Mouse (Mus musculus): ENCODE results near the gene Il12rb1. TPM values are rescaled to one million over a fixed set of nuclear protein-coding genes. Genes with fewer than 3 reads are reported as not detected.

Il12rb1 gene
- polyA plus RNA-seq, 1 experiment, result 1.1 TPM

DNA sequence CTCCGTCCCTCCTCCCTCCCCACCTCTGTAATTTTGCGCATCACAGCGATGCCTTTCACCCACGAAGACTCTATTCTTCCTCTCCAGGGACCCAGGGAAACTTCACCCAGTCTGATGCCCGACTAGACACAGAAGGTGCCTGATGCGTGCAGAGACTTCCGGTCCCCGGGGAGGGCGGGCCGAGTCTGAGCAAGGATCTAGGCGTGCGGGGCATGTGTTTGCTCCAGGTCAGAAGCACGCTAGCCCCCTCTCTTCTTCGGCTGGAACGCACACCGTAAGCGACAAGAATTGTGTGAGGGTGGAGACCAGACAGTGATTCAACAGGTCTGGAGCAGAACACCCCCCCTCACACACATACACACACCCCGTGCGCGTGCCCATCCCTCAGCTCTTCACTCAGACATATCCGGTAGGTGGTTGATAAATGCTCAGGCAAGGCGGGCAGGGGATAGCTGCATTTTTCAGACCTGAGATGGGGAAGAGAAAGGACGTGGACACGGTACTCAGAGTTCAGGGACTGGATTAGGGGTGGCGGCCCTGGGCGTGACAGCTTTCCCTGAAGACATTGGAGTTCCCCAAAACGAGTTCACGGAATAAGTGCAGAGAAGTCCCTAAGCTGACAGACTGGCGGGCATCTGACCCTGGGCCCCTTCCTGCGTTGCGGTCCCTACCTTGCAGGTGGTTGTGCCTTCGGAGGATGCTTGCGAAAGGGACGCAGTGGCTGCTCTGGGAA, 42.2 kb upstream of the Il12rb1 start:
- Histone ChIP-seq H3K27ac (ENCODE audit: insufficient read depth, low read length) (no peak overlapping the region), H3K4me1 (ENCODE audit: control insufficient read depth, insufficient read depth, low read length) (peaks cover 6% of the 10 kb centered on the region; the same call in 1 of the 2 replicates), H3K4me3 (ENCODE audit: insufficient read depth, low read length) (peak overlapping the region; percentile 21)
- TF ChIP-seq CTCF (IDR thresholded peaks at IDR 0.05; ENCODE audit: extremely low read depth, insufficient read depth, low read length) (no peak), POLR2A (IDR thresholded peaks at IDR 0.05; ENCODE audit: extremely low read depth, insufficient read depth, low read length) (no peak)

DNA sequence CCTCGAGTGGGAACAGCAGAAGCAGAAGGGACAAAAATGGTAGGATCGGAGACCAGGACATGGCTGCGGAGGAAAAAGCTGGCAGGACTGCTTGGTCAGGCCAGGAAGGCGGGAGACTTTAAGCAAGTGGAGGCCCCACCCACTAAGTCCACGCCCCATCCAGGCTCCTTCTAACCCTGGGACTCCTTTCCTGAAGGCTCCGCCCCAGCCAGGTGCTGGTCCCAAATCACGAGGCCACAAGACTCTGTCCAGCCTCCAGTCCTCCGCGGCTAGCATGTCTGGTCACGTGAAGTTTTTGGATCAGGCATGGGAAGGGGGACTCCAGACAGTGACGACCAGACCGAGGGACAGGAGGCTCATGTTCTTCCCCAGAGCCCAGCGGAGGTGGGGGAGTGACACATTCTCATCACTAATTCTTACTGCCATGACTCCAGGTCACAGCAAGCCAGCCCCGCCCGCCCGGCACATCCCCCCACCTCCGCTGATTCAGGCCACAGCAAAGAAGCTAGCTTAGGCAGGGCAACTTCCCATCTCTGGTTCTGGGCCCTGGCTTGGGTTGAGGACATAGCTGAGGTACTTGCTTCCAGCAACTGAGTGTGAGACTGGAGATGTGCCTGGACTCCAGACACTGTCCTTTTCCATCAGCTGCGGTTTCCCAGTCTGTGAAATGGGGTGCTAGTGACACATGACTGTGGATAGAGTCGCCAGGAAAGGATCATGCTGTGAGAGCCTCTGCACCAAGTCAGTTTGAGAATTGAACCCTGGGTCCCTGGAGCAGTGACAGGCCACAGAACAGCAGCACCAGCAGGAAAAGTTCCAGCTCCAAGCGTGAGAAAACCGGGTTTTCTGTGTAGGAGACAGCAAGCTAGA, 41.4 kb upstream of the Il12rb1 start:
- Histone ChIP-seq H3K27ac (ENCODE audit: insufficient read depth, low read length) (no peak overlapping the region), H3K4me3 (ENCODE audit: insufficient read depth, low read length) (peak overlapping the region; percentile 21)
- TF ChIP-seq CTCF (IDR thresholded peaks at IDR 0.05; ENCODE audit: extremely low read depth, insufficient read depth, low read length) (no peak), POLR2A (IDR thresholded peaks at IDR 0.05; ENCODE audit: extremely low read depth, insufficient read depth, low read length) (no peak)

DNA sequence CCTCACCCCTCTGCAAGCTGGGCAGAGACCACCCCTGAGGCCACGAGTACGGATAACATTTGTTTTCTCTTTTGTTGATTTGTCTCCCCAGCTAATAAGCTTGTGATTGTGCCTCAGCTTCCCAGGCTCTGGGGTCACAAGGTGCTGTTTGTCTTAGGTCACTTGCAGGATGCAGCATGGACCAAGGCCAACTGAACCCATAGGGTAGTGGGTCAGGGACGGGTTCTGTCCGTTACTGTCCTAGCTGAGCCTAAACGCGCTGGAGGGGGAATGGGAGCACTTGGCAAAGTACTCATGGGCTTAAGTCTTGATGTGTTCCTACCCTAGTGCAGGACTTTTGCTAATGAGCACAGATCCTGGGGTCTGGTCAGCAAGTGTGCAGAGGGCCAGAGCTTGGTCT, 40.7 kb upstream of the Il12rb1 start:
- TF ChIP-seq CTCF (IDR thresholded peaks at IDR 0.05; ENCODE audit: extremely low read depth, insufficient read depth, low read length) (no peak), POLR2A (IDR thresholded peaks at IDR 0.05; ENCODE audit: extremely low read depth, insufficient read depth, low read length) (no peak)
- H3K4me1 ChIP-seq (ENCODE audit: control insufficient read depth, insufficient read depth, low read length), result peaks cover 6% of the 10 kb centered on the region; the same call in 1 of the 2 replicates
- no peak overlapping the region for H3K27ac ChIP-seq (ENCODE audit: insufficient read depth, low read length)
- no peak overlapping the region for H3K4me3 ChIP-seq (ENCODE audit: insufficient read depth, low read length)

More for the DNA sequence above, 41.4 kb upstream of the Il12rb1 start:
- peaks cover 6% of the 10 kb centered on the region; the same call in 1 of the 2 replicates for H3K4me1 ChIP-seq (ENCODE audit: control insufficient read depth, insufficient read depth, low read length)

DNA sequence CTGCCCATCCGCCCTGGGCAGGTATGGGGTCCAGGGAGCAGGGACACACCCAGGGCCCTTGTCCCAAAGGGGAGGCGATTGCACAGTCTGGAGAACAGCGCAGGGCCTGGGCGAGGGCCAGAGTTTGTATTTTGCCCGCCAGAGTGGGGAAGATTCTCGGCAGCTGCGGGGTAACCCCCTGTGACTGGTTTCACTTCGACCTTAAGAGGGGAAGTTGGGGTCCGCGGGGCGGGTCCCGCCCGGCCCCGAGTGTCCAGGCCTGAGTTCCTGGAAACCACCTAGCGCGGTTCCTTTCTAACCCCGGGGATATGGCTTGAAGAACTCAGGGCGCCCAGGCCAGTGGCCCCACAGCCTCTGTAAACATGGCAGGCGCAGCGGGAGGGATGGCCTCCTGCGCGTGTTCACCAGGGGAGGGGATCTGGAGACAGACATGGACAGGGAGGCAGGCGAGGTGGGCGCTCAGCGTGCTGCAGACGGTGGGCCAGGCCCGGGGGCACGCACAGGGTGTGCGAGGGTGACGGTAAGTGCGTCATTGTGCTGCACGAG, 39.9 kb upstream of the Il12rb1 start:
- Histone ChIP-seq H3K4me1 (ENCODE audit: control insufficient read depth, insufficient read depth, low read length) (peaks cover 6% of the 10 kb centered on the region; the same call in 1 of the 2 replicates), H3K4me3 (ENCODE audit: insufficient read depth, low read length) (no peak overlapping the region), H3K27ac (ENCODE audit: insufficient read depth, low read length) (no peak overlapping the region)
- no peak for TF ChIP-seq CTCF (IDR thresholded peaks at IDR 0.05; ENCODE audit: extremely low read depth, insufficient read depth, low read length)
- no peak for TF ChIP-seq POLR2A (IDR thresholded peaks at IDR 0.05; ENCODE audit: extremely low read depth, insufficient read depth, low read length)

DNA sequence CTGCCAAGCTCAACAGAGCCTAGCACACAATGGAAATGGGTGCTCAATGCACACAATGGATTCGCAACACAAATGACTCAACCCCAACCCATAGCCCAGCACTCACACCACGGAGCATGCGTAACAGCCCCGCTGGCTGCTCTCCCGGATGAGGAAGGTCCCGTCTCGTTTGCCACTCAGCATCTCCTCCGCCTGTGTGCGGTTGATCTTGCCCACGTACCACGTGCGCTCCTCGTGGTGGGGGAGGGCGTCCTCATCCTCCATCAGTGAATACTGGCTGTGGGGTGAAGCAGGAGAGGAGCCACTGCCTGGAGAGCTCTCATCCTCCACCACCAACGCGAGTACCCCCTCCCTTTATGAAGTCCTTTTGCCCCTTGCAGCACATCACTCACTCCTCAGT, 39.3 kb upstream of the Il12rb1 start:
- H3K4me1 ChIP-seq (ENCODE audit: control insufficient read depth, insufficient read depth, low read length), result peaks cover 7% of the 10 kb centered on the region
- H3K27ac ChIP-seq (ENCODE audit: insufficient read depth, low read length), result no peak overlapping the region
- no peak overlapping the region for H3K4me3 ChIP-seq (ENCODE audit: insufficient read depth, low read length)
- TF ChIP-seq CTCF (IDR thresholded peaks at IDR 0.05; ENCODE audit: extremely low read depth, insufficient read depth, low read length) (no peak), POLR2A (IDR thresholded peaks at IDR 0.05; ENCODE audit: extremely low read depth, insufficient read depth, low read length) (no peak)

DNA sequence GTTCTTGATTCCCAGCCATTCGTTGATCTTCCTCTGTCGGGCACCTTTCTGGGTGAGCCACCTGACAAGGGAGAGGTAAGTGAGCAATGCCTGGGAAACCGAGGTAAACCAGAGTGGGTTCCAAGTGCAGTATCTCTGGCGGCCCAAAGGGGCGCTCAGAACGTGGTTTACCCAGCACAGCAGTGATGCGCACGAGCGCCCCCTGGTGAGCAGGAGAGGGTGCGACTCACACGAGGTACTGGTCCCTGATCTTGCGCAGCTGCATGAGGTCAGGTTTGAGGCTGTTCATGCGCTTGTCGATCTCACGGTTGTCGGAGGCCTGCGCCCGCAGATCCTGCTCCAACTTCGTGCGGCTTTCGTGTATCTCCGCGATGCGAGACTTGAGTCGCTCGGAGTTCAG, 38.9 kb upstream of the Il12rb1 start:
- Histone ChIP-seq H3K27ac (ENCODE audit: insufficient read depth, low read length) (no peak overlapping the region), H3K4me1 (ENCODE audit: control insufficient read depth, insufficient read depth, low read length) (peaks cover 8% of the 10 kb centered on the region), H3K4me3 (ENCODE audit: insufficient read depth, low read length) (no peak overlapping the region)
- TF ChIP-seq POLR2A (IDR thresholded peaks at IDR 0.05; ENCODE audit: extremely low read depth, insufficient read depth, low read length) (no peak), CTCF (IDR thresholded peaks at IDR 0.05; ENCODE audit: extremely low read depth, insufficient read depth, low read length) (peak; percentile 100)

DNA sequence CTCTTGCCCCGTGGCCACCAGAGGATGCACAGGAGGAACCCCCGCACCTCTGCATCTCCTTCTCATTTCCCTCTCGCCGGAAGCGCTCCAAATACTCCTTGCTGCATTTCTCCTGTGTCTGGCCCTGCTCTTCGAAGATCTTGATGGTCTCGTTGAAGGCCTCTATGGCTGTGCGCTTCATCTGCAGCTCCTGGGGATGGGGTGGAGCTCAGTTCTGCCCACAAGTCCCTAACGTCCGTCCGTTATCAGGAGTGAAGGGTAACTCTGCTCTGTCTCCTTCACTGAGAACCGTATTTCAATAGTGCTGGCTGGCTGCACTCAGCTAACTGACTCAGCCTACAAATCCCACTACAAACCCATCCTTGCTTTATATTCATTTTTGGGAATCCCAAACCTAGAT, 38.4 kb upstream of the Il12rb1 start:
- H3K27ac ChIP-seq (ENCODE audit: insufficient read depth, low read length), result no peak overlapping the region
- peaks cover 8% of the 10 kb centered on the region for H3K4me1 ChIP-seq (ENCODE audit: control insufficient read depth, insufficient read depth, low read length)
- TF ChIP-seq CTCF (IDR thresholded peaks at IDR 0.05; ENCODE audit: extremely low read depth, insufficient read depth, low read length) (no peak), POLR2A (IDR thresholded peaks at IDR 0.05; ENCODE audit: extremely low read depth, insufficient read depth, low read length) (no peak)
- no peak overlapping the region for H3K4me3 ChIP-seq (ENCODE audit: insufficient read depth, low read length)

DNA sequence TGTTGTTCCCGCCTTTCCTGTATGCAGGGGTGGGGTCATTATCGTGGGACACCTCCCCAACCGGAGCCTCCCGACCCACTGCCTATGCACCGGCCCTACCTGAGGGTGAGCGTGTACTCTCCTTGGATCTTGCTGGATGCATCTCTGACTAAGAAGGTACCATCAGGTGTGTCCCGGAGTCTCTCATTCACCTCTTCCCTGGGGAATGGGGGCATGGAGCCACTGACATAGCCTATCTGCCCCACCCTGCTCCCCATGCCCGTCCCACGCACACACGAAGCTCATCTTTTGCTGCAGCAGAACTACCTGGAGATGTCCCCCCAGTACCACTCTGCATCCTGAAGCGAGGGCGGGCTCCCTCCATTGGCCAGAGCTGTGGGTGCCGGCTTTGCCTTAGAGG, 37.5 kb upstream of the Il12rb1 start:
- no peak for TF ChIP-seq POLR2A (IDR thresholded peaks at IDR 0.05; ENCODE audit: extremely low read depth, insufficient read depth, low read length)
- TF ChIP-seq CTCF (IDR thresholded peaks at IDR 0.05; ENCODE audit: extremely low read depth, insufficient read depth, low read length), result no peak
- no peak overlapping the region for H3K4me3 ChIP-seq (ENCODE audit: insufficient read depth, low read length)
- no peak overlapping the region for H3K27ac ChIP-seq (ENCODE audit: insufficient read depth, low read length)
- peaks cover 13% of the 10 kb centered on the region for H3K4me1 ChIP-seq (ENCODE audit: control insufficient read depth, insufficient read depth, low read length)

DNA sequence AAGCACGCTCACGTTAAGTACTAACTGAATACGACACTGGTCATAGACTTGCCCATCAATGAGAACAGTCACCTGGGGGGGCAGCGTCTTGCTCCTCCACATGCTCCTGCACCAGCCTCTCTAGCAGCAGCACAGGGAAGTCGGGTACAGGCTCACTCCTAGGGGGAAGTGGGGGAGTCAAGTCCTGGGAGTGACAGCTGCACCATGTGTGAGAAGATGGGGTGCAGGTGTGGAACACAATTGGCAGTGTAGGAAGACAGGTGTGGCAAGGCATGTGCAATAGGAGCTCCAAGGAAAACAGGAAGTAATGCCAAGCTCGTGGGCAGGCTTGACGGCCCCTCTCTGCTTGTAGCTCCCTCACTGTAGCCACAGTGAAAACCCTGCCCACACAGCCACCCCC, 37.0 kb upstream of the Il12rb1 start:
- TF ChIP-seq CTCF (IDR thresholded peaks at IDR 0.05; ENCODE audit: extremely low read depth, insufficient read depth, low read length), result no peak
- no peak for TF ChIP-seq POLR2A (IDR thresholded peaks at IDR 0.05; ENCODE audit: extremely low read depth, insufficient read depth, low read length)
- no peak overlapping the region for H3K4me3 ChIP-seq (ENCODE audit: insufficient read depth, low read length)
- H3K27ac ChIP-seq (ENCODE audit: insufficient read depth, low read length), result no peak overlapping the region
- peaks cover 10% of the 10 kb centered on the region for H3K4me1 ChIP-seq (ENCODE audit: control insufficient read depth, insufficient read depth, low read length)

Data from cortical plate, adult 2 months (tissue).